Mouse (Mus musculus): ENCODE data around the gene A1cf. TPM values are rescaled to one million over a fixed set of nuclear protein-coding genes. Genes with fewer than 3 reads are reported as not detected.

The A1cf gene
- polyA plus RNA-seq, 1 experiment from 2014 or later: not detected

DNA sequence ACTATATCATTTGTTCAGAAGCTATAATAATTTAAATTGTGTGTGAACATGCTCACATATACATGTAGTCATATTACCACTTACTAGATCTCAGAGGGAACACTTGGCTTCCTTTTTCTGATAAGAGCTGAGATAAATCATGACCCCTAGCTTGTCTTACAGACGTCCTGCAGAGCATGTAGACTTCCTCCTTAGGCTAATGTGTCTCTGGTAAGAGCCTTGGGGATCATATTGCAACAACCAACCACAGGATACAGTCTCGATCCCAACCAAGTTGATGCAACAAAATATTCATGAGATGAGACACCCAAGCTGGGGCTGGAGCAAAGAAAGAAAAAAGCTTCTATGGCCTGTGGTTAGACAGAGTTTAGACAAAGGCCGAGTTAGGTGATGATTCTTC lies 94.6 kb downstream of the A1cf start:
- no peak overlapping the region for H3K4me3 ChIP-seq (ENCODE audit: low read depth, low read length)
- no peak overlapping the region for H3K9ac ChIP-seq (ENCODE audit: low read length)
- ATAC-seq (no peak), DNase-seq (ENCODE audit: low spot score) (no peak)
- no peaks in the 10 kb centered on the region for H3K36me3 ChIP-seq (ENCODE audit: control insufficient read depth, insufficient read depth, low read length)
- no peaks in the 10 kb centered on the region for H3K9me3 ChIP-seq (replicated peaks; ENCODE audit: control insufficient read depth, low read length)
- H3K4me2 ChIP-seq (ENCODE audit: low read length): no peak overlapping the region
- H3K27me3 ChIP-seq (replicated peaks; ENCODE audit: control insufficient read depth, insufficient read depth, low read length): no peaks in the 10 kb centered on the region
- H3K27ac ChIP-seq (ENCODE audit: low read depth, low read length): no peak overlapping the region
- WGBS: 62% methylated on average over 3 of the region's 3 CpGs
- H3K4me1 ChIP-seq (ENCODE audit: control insufficient read depth, insufficient read depth, low read length): no peaks in the 10 kb centered on the region

DNA sequence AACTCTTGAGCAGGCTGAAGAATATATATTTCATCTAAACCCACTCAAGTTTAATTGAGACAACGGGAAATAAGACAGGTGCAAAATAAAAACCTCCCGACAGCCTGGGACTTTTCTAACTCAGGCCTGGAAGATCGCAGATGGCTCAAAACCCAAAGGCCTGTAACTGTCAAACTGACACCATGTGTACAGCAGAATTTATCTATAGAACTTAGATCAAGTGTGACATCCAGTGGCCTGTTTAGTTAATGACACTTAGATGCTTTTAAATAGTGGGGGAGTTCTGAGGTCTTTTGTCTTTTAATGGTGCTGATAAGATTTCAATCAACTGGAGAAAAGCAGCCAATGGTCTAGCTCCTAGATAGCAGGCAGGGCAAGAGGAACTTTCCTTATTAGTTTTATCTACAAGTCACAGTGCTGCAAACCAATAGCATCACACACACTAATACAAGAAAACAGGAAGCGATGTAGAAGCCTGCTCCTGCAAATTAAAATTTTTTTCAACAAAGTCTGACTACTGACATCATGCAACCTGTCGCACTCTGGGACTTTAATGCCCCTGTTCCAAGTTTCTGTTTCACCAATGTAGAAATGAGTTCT lies 99.5 kb downstream of the A1cf start:
- no peak for ATAC-seq

DNA sequence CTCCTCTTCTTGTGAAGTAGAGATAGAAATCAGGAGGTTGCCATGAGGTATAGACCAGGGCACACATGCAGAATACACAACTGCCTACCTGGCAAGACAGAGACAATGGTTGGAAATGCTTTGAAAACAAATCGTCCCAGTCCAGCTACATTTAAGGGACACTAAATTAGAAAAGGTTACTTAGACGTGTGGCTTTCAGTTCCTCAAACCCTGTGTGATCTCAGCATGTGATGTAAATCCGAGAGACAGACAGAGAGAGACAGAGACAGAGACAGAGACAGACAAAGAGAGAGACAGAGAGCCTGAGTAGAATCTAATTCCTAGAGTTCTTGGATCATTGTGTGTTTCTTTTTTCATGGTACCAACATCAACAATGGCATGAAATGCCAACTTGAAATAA lies 102.8 kb downstream of the A1cf start:
- H3K27ac ChIP-seq (ENCODE audit: low read depth, low read length): no peak overlapping the region
- ATAC-seq: no peak
- no peak overlapping the region for H3K9ac ChIP-seq (ENCODE audit: low read length)
- no peaks in the 10 kb centered on the region for H3K9me3 ChIP-seq (replicated peaks; ENCODE audit: control insufficient read depth, low read length)
- no peak overlapping the region for H3K4me2 ChIP-seq (ENCODE audit: low read length)
- no peaks in the 10 kb centered on the region for H3K4me1 ChIP-seq (ENCODE audit: control insufficient read depth, insufficient read depth, low read length)
- no peaks in the 10 kb centered on the region for H3K27me3 ChIP-seq (replicated peaks; ENCODE audit: control insufficient read depth, insufficient read depth, low read length)
- no peak overlapping the region for H3K4me3 ChIP-seq (ENCODE audit: low read depth, low read length)
- DNase-seq (ENCODE audit: low spot score): no peak
- WGBS: 56% methylated on average over 3 of the region's 3 CpGs
- H3K36me3 ChIP-seq (ENCODE audit: control insufficient read depth, insufficient read depth, low read length): no peaks in the 10 kb centered on the region

More for the DNA sequence above, 99.5 kb downstream of the A1cf start:
- H3K4me3 ChIP-seq (ENCODE audit: low read depth, low read length): no peak overlapping the region
- H3K4me1 ChIP-seq (ENCODE audit: control insufficient read depth, insufficient read depth, low read length): no peaks in the 10 kb centered on the region
- no peaks in the 10 kb centered on the region for H3K36me3 ChIP-seq (ENCODE audit: control insufficient read depth, insufficient read depth, low read length)
- no peak overlapping the region for H3K9ac ChIP-seq (ENCODE audit: low read length)
- peak; percentile 37 for DNase-seq (ENCODE audit: low spot score)
- H3K27me3 ChIP-seq (replicated peaks; ENCODE audit: control insufficient read depth, insufficient read depth, low read length): no peaks in the 10 kb centered on the region
- 76% methylated on average over 5 of the region's 5 CpGs for WGBS
- H3K4me2 ChIP-seq (ENCODE audit: low read length): no peak overlapping the region
- H3K9me3 ChIP-seq (replicated peaks; ENCODE audit: control insufficient read depth, low read length): no peaks in the 10 kb centered on the region
- H3K27ac ChIP-seq (ENCODE audit: low read depth, low read length): no peak overlapping the region

DNA sequence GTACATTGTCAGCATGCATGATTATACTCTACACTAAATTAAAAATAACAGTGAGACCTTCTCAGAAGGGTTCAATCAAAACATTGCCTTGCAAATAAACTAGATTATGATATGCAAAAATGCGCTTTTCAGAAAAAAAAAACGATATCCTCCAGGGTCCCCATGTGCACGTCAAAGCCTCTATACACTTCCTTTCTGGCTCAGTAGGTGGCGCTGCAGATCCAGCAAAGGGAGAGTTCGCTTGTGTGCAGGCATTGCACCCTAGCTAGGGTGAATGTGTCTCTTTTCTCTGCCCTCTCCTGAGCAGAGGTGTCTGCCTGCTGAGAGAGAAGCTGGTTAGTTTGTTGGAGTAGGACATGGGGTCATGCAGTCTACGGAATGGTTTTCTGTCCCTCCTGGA lies 103.4 kb downstream of the A1cf start:
- ATAC-seq (peak; percentile 97), DNase-seq (ENCODE audit: low spot score) (peak; percentile 88)
- H3K4me1 ChIP-seq (ENCODE audit: control insufficient read depth, insufficient read depth, low read length): no peaks in the 10 kb centered on the region
- H3K27me3 ChIP-seq (replicated peaks; ENCODE audit: control insufficient read depth, insufficient read depth, low read length): no peaks in the 10 kb centered on the region
- no peak overlapping the region for H3K9ac ChIP-seq (ENCODE audit: low read length)
- H3K4me3 ChIP-seq (ENCODE audit: low read depth, low read length): no peak overlapping the region
- H3K9me3 ChIP-seq (replicated peaks; ENCODE audit: control insufficient read depth, low read length): no peaks in the 10 kb centered on the region
- no peaks in the 10 kb centered on the region for H3K36me3 ChIP-seq (ENCODE audit: control insufficient read depth, insufficient read depth, low read length)
- H3K4me2 ChIP-seq (ENCODE audit: low read length): no peak overlapping the region
- WGBS: 12% methylated on average over 6 of the region's 6 CpGs
- H3K27ac ChIP-seq (ENCODE audit: low read depth, low read length): no peak overlapping the region

DNA sequence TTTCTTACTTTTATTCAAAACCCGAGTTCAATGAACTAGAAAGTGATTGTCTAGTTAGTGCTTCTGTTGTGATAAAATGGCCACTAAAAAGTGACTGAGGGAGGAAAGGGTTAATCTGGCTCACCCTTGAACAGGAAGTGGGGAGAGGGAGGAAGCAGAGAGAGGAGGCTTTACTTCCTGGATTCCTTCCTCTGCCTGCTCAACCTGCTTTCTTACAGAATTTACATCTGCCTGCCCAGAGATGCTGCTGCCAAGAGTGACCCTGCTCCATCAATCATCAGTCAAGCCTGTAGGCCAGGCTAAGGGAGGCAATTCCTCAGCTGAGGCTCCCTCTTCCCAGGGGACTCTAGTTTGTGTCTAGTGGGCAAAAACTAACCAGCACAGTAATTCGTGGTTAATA lies 107.3 kb downstream of the A1cf start:
- WGBS: 72% methylated on average over 2 of the region's 2 CpGs
- no peaks in the 10 kb centered on the region for H3K36me3 ChIP-seq (ENCODE audit: control insufficient read depth, insufficient read depth, low read length)
- H3K9me3 ChIP-seq (replicated peaks; ENCODE audit: control insufficient read depth, low read length): no peaks in the 10 kb centered on the region
- H3K9ac ChIP-seq (ENCODE audit: low read length): no peak overlapping the region
- no peak for ATAC-seq
- H3K27ac ChIP-seq (ENCODE audit: low read depth, low read length): no peak overlapping the region
- H3K27me3 ChIP-seq (replicated peaks; ENCODE audit: control insufficient read depth, insufficient read depth, low read length): no peaks in the 10 kb centered on the region
- H3K4me2 ChIP-seq (ENCODE audit: low read length): no peak overlapping the region
- no peaks in the 10 kb centered on the region for H3K4me1 ChIP-seq (ENCODE audit: control insufficient read depth, insufficient read depth, low read length)
- H3K4me3 ChIP-seq (ENCODE audit: low read depth, low read length): no peak overlapping the region
- no peak for DNase-seq (ENCODE audit: low spot score)

DNA sequence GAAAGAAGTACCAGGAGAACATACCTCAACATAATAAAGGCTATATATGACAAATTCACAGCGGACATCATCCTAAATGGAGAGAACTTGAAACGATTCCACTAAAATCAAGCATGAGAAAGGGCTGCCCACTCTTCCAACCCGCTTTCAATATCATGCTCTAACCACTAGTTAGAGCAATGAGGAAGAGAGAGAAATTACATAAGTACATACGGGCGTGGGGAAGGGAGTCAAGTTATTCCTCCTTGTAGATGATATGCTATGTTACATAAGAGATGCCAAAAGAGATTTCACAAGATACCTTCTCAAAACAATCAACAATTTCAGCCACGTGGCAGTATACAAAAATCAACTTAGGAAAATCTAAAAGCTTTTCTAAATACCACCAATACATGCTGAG lies 122.5 kb downstream of the A1cf start:
- Histone ChIP-seq H3K36me3 (ENCODE audit: control insufficient read depth, insufficient read depth, low read length) (no peaks in the 10 kb centered on the region), H3K9me3 (replicated peaks; ENCODE audit: control insufficient read depth, low read length) (no peaks in the 10 kb centered on the region), H3K27ac (ENCODE audit: low read depth, low read length) (no peak overlapping the region), H3K27me3 (replicated peaks; ENCODE audit: control insufficient read depth, insufficient read depth, low read length) (no peaks in the 10 kb centered on the region), H3K9ac (ENCODE audit: low read length) (no peak overlapping the region), H3K4me2 (ENCODE audit: low read length) (no peak overlapping the region), H3K4me3 (ENCODE audit: low read depth, low read length) (no peak overlapping the region), H3K4me1 (ENCODE audit: control insufficient read depth, insufficient read depth, low read length) (no peaks in the 10 kb centered on the region)
- ATAC-seq (no peak), DNase-seq (ENCODE audit: low spot score) (no peak)
- WGBS: 93% methylated on average over 6 of the region's 6 CpGs

DNA sequence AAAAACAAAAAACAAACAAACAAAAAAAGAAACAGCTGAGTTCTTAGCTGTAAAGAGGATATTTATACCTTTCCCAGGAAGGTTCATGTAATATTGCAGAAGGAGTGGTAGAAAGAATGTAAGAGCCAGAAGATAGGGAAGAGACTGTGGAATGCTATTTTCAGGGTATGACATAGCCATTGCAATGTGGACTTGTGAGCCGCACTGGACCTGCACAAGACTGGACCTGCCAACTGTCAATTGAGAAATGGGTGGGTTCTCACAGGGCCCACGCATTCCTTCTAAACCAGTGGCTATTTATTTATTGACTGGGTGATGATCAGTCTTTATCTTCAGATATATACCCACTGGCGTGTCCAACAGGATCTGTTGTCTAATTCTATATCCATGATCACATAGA lies 128.4 kb downstream of the A1cf start:
- no peaks in the 10 kb centered on the region for H3K9me3 ChIP-seq (replicated peaks; ENCODE audit: control insufficient read depth, low read length)
- H3K4me3 ChIP-seq (ENCODE audit: low read depth, low read length): no peak overlapping the region
- H3K36me3 ChIP-seq (ENCODE audit: control insufficient read depth, insufficient read depth, low read length): no peaks in the 10 kb centered on the region
- H3K4me2 ChIP-seq (ENCODE audit: low read length): no peak overlapping the region
- no peak overlapping the region for H3K27ac ChIP-seq (ENCODE audit: low read depth, low read length)
- H3K4me1 ChIP-seq (ENCODE audit: control insufficient read depth, insufficient read depth, low read length): no peaks in the 10 kb centered on the region
- no peak overlapping the region for H3K9ac ChIP-seq (ENCODE audit: low read length)
- ATAC-seq (no peak), DNase-seq (ENCODE audit: low spot score) (no peak)
- WGBS: 96% methylated on average over 3 of the region's 3 CpGs
- H3K27me3 ChIP-seq (replicated peaks; ENCODE audit: control insufficient read depth, insufficient read depth, low read length): no peaks in the 10 kb centered on the region

Other genes with a start within 250 kb of the A1cf start
- 1.1 and 2.5 TPM in 2 replicates for gene Prkg1, start 103.7 kb upstream of the A1cf start, polyA plus RNA-seq (2014; fragmentation: Nextera tagmentation; extraction: Ambion mirVana)
- 0.27 and 0.48 TPM in 2 replicates for gene Asah2, start 239.4 kb downstream of the A1cf start, polyA plus RNA-seq (2014; fragmentation: Nextera tagmentation; extraction: Ambion mirVana)